Mouse (Mus musculus): ENCODE data around the gene Tle3.
A peak's percentile ranks its signal among the peaks of the same experiment; 100 is the strongest.

Gene Tle3

GRCm38 (mm10) chr9:61371755-61372509 is at the start of gene Tle3:
Gene Tle3, plus strand, starts transcription at chr9:61372366.
- peak; percentile 99 for DNase-seq (ENCODE audit: low spot score in 2 of 2)

- no peak for DNase-seq (ENCODE audit: low spot score in 2 of 2)
Measured at GRCm38 (mm10) chr9:61323221-61323620, 48.9 kb upstream of the Tle3 start.

- no peak for DNase-seq (ENCODE audit: low spot score in 2 of 2)
Measured at GRCm38 (mm10) chr9:61323879-61324278, 48.3 kb upstream of the Tle3 start.

- DNase-seq (ENCODE audit: low spot score in 2 of 2): no peak
Measured at GRCm38 (mm10) chr9:61324354-61324753, 47.8 kb upstream of the Tle3 start.

GRCm38 (mm10) chr9:61325012-61325411 is 47.2 kb upstream of the Tle3 start:
- no peak for DNase-seq (ENCODE audit: low spot score in 2 of 2)

- DNase-seq (ENCODE audit: low spot score in 2 of 2): no peak
Measured at GRCm38 (mm10) chr9:61325931-61326351, 46.2 kb upstream of the Tle3 start.

GRCm38 (mm10) chr9:61326922-61327321 is 45.2 kb upstream of the Tle3 start:
- DNase-seq (ENCODE audit: low spot score in 2 of 2): no peak

- DNase-seq (ENCODE audit: low spot score in 2 of 2): no peak
Measured at GRCm38 (mm10) chr9:61328173-61328572, 44.0 kb upstream of the Tle3 start.

GRCm38 (mm10) chr9:61330747-61331146 is 41.4 kb upstream of the Tle3 start:
- no peak for DNase-seq (ENCODE audit: low spot score in 2 of 2)

- DNase-seq (ENCODE audit: low spot score in 2 of 2): no peak
Measured at GRCm38 (mm10) chr9:61332226-61332936, 39.8 kb upstream of the Tle3 start.

GRCm38 (mm10) chr9:61336179-61336578 is 36.0 kb upstream of the Tle3 start:
- no peak for DNase-seq (ENCODE audit: low spot score in 2 of 2)

- DNase-seq (ENCODE audit: low spot score in 2 of 2): no peak
Measured at GRCm38 (mm10) chr9:61336591-61337587, 35.3 kb upstream of the Tle3 start.

- DNase-seq (ENCODE audit: low spot score in 2 of 2): no peak
Measured at GRCm38 (mm10) chr9:61337665-61338064, 34.5 kb upstream of the Tle3 start.

- DNase-seq (ENCODE audit: low spot score in 2 of 2): no peak
Measured at GRCm38 (mm10) chr9:61339311-61339710, 32.9 kb upstream of the Tle3 start.

- no peak for DNase-seq (ENCODE audit: low spot score in 2 of 2)
Measured at GRCm38 (mm10) chr9:61340333-61340732, 31.8 kb upstream of the Tle3 start.

GRCm38 (mm10) chr9:61342297-61342696 is 29.9 kb upstream of the Tle3 start:
- DNase-seq (ENCODE audit: low spot score in 2 of 2): no peak

GRCm38 (mm10) chr9:61344684-61345083 is 27.5 kb upstream of the Tle3 start:
- no peak for DNase-seq (ENCODE audit: low spot score in 2 of 2)

- no peak for DNase-seq (ENCODE audit: low spot score in 2 of 2)
Measured at GRCm38 (mm10) chr9:61347011-61347410, 25.2 kb upstream of the Tle3 start.

GRCm38 (mm10) chr9:61348036-61348435 is 24.1 kb upstream of the Tle3 start:
- DNase-seq (ENCODE audit: low spot score in 2 of 2): no peak

- no peak for DNase-seq (ENCODE audit: low spot score in 2 of 2)
Measured at GRCm38 (mm10) chr9:61348616-61349015, 23.6 kb upstream of the Tle3 start.

GRCm38 (mm10) chr9:61349697-61350096 is 22.5 kb upstream of the Tle3 start:
- no peak for DNase-seq (ENCODE audit: low spot score in 2 of 2)

- no peak for DNase-seq (ENCODE audit: low spot score in 2 of 2)
Measured at GRCm38 (mm10) chr9:61351164-61351563, 21.0 kb upstream of the Tle3 start.
